Mouse (Mus musculus): ENCODE results near the gene Prpf18. TPM values are rescaled to one million over a fixed set of nuclear protein-coding genes. Genes with fewer than 3 reads are reported as not detected.
A peak's percentile ranks its signal among the peaks of the same experiment; 100 is the strongest.
"Not testable (repeated sequence)": the region's sequence is repeated elsewhere in the genome, so short reads cannot be mapped to it uniquely, and the experiment has no call there.

The Prpf18 gene
- polyA plus RNA-seq, 1 experiment from 2014 or later = 36.6 TPM

- no peak overlapping the region for H3K27ac ChIP-seq (replicated peaks)
- no peak overlapping the region for H3K4me3 ChIP-seq (replicated peaks)
- ATAC-seq (ENCODE audit: insufficient number of reproducible peaks, low FRiP score, low TSS enrichment, low read depth) = no peak
- no peak overlapping the region for H3K4me2 ChIP-seq (replicated peaks)
- WGBS = 94% methylated on average over 10 of the region's 10 CpGs
- no peak overlapping the region for H3K9ac ChIP-seq
- H3K36me3 ChIP-seq = peaks cover 31% of the 10 kb centered on the region
- no peaks in the 10 kb centered on the region for H3K9me3 ChIP-seq (replicated peaks)
- H3K4me1 ChIP-seq = peaks cover 6% of the 10 kb centered on the region; the same call in 1 of the 2 replicates
- no peaks in the 10 kb centered on the region for H3K27me3 ChIP-seq
Observed at GRCm38 (mm10) chr2:4630197-4630835, 21.6 kb downstream of the Prpf18 start.

- H3K27ac ChIP-seq (replicated peaks) = no peak overlapping the region
- H3K9ac ChIP-seq = no peak overlapping the region
- peaks cover 32% of the 10 kb centered on the region for H3K36me3 ChIP-seq
- H3K4me2 ChIP-seq (replicated peaks) = no peak overlapping the region
- no peak overlapping the region for H3K4me3 ChIP-seq (replicated peaks)
- 91% methylated on average over 11 of the region's 11 CpGs for WGBS
- H3K9me3 ChIP-seq (replicated peaks) = no peaks in the 10 kb centered on the region
- no peak for ATAC-seq (ENCODE audit: insufficient number of reproducible peaks, low FRiP score, low TSS enrichment, low read depth)
- H3K27me3 ChIP-seq = no peaks in the 10 kb centered on the region
- no peaks in the 10 kb centered on the region for H3K4me1 ChIP-seq
Observed at GRCm38 (mm10) chr2:4629470-4629869, 22.4 kb downstream of the Prpf18 start.

GRCm38 (mm10) chr2:4628920-4629319 is 23.0 kb downstream of the Prpf18 start:
- WGBS = 97% methylated on average over 2 of the region's 2 CpGs
- no peak overlapping the region for H3K4me3 ChIP-seq (replicated peaks)
- ATAC-seq (ENCODE audit: insufficient number of reproducible peaks, low FRiP score, low TSS enrichment, low read depth) = no peak

GRCm38 (mm10) chr2:4626911-4627310 is 25.0 kb downstream of the Prpf18 start:
- WGBS = 85% methylated on average over 3 of the region's 3 CpGs
- no peak for ATAC-seq (ENCODE audit: insufficient number of reproducible peaks, low FRiP score, low TSS enrichment, low read depth)
- Histone ChIP-seq H3K9ac (no peak overlapping the region), H3K27ac (replicated peaks) (no peak overlapping the region), H3K27me3 (no peaks in the 10 kb centered on the region), H3K9me3 (replicated peaks) (no peaks in the 10 kb centered on the region), H3K4me2 (replicated peaks) (no peak overlapping the region), H3K36me3 (peaks cover 41% of the 10 kb centered on the region), H3K4me1 (no peaks in the 10 kb centered on the region; the same call in 1 of the 2 replicates), H3K4me3 (replicated peaks) (no peak overlapping the region)

More at GRCm38 (mm10) chr2:4628920-4629319, 23.0 kb downstream of the Prpf18 start:
- Histone ChIP-seq H3K4me1 (no peaks in the 10 kb centered on the region), H3K9me3 (replicated peaks) (no peaks in the 10 kb centered on the region), H3K4me2 (replicated peaks) (no peak overlapping the region), H3K27me3 (no peaks in the 10 kb centered on the region), H3K36me3 (peaks cover 38% of the 10 kb centered on the region), H3K9ac (no peak overlapping the region), H3K27ac (replicated peaks) (no peak overlapping the region)

GRCm38 (mm10) chr2:4621471-4621985 is 30.4 kb downstream of the Prpf18 start:
- no peaks in the 10 kb centered on the region for H3K9me3 ChIP-seq (replicated peaks)
- peak; percentile 27; the same call in 1 of the 2 replicates for ATAC-seq (ENCODE audit: insufficient number of reproducible peaks, low FRiP score, low TSS enrichment, low read depth)

GRCm38 (mm10) chr2:4620640-4621401 is 31.1 kb downstream of the Prpf18 start:
- peak overlapping the region; percentile 74 for H3K27ac ChIP-seq (replicated peaks)
- ATAC-seq (ENCODE audit: insufficient number of reproducible peaks, low FRiP score, low TSS enrichment, low read depth) = peak; percentile 81
- H3K4me1 ChIP-seq = peaks cover 13% of the 10 kb centered on the region
- H3K9ac ChIP-seq = no peak overlapping the region
- no peaks in the 10 kb centered on the region for H3K27me3 ChIP-seq
- peaks cover 21% of the 10 kb centered on the region for H3K36me3 ChIP-seq
- no peak overlapping the region for H3K4me2 ChIP-seq (replicated peaks)
- H3K4me3 ChIP-seq (replicated peaks) = no peak overlapping the region
- H3K9me3 ChIP-seq (replicated peaks) = no peaks in the 10 kb centered on the region
- WGBS = 39% methylated on average over 12 of the region's 12 CpGs

More at GRCm38 (mm10) chr2:4621471-4621985, 30.4 kb downstream of the Prpf18 start:
- no peak overlapping the region for H3K9ac ChIP-seq
- H3K4me1 ChIP-seq = peaks cover 13% of the 10 kb centered on the region
- no peaks in the 10 kb centered on the region for H3K27me3 ChIP-seq
- 54% methylated on average over 3 of the region's 3 CpGs for WGBS
- peaks cover 26% of the 10 kb centered on the region for H3K36me3 ChIP-seq
- no peak overlapping the region for H3K4me2 ChIP-seq (replicated peaks)
- no peak overlapping the region for H3K4me3 ChIP-seq (replicated peaks)
- H3K27ac ChIP-seq (replicated peaks) = peak overlapping the region; percentile 74

GRCm38 (mm10) chr2:4619893-4620593 is 31.9 kb downstream of the Prpf18 start:
- no peaks in the 10 kb centered on the region for H3K27me3 ChIP-seq
- H3K27ac ChIP-seq (replicated peaks) = peak overlapping the region; percentile 74
- no peak overlapping the region for H3K4me2 ChIP-seq (replicated peaks)
- H3K4me3 ChIP-seq (replicated peaks) = no peak overlapping the region
- peaks cover 13% of the 10 kb centered on the region for H3K4me1 ChIP-seq
- WGBS = 50% methylated on average over 6 of the region's 6 CpGs
- peaks cover 21% of the 10 kb centered on the region for H3K36me3 ChIP-seq
- no peak overlapping the region for H3K9ac ChIP-seq
- no peaks in the 10 kb centered on the region for H3K9me3 ChIP-seq (replicated peaks)
- ATAC-seq (ENCODE audit: insufficient number of reproducible peaks, low FRiP score, low TSS enrichment, low read depth) = no peak

- H3K9me3 ChIP-seq (replicated peaks); H3K27ac ChIP-seq (replicated peaks); H3K4me2 ChIP-seq (replicated peaks); H3K4me3 ChIP-seq (replicated peaks); H3K27me3 ChIP-seq; ATAC-seq (ENCODE audit: insufficient number of reproducible peaks, low FRiP score, low TSS enrichment, low read depth); H3K9ac ChIP-seq: not testable (repeated sequence)
- Histone ChIP-seq H3K4me1 (peaks cover 13% of the 10 kb centered on the region), H3K36me3 (peaks cover 16% of the 10 kb centered on the region)
Observed at GRCm38 (mm10) chr2:4619126-4619525, 32.8 kb downstream of the Prpf18 start.

GRCm38 (mm10) chr2:4616995-4617394 is 34.9 kb downstream of the Prpf18 start:
- Histone ChIP-seq H3K36me3 (peaks cover 18% of the 10 kb centered on the region), H3K4me2 (replicated peaks) (no peak overlapping the region), H3K9me3 (replicated peaks) (no peaks in the 10 kb centered on the region), H3K4me1 (peaks cover 13% of the 10 kb centered on the region), H3K4me3 (replicated peaks) (no peak overlapping the region), H3K27me3 (no peaks in the 10 kb centered on the region), H3K27ac (replicated peaks) (no peak overlapping the region), H3K9ac (no peak overlapping the region)
- ATAC-seq (ENCODE audit: insufficient number of reproducible peaks, low FRiP score, low TSS enrichment, low read depth) = no peak
- WGBS = 83% methylated on average over 4 of the region's 4 CpGs

GRCm38 (mm10) chr2:4615014-4615546 is 36.8 kb downstream of the Prpf18 start:
- no peak overlapping the region for H3K9ac ChIP-seq
- no peak overlapping the region for H3K27ac ChIP-seq (replicated peaks)
- no peaks in the 10 kb centered on the region for H3K27me3 ChIP-seq
- no peak overlapping the region for H3K4me3 ChIP-seq (replicated peaks)
- H3K4me1 ChIP-seq = peaks cover 2% of the 10 kb centered on the region
- peaks cover 36% of the 10 kb centered on the region for H3K36me3 ChIP-seq
- H3K9me3 ChIP-seq (replicated peaks) = no peaks in the 10 kb centered on the region
- no peak for ATAC-seq (ENCODE audit: insufficient number of reproducible peaks, low FRiP score, low TSS enrichment, low read depth)
- H3K4me2 ChIP-seq (replicated peaks) = no peak overlapping the region
- 88% methylated on average over 2 of the region's 2 CpGs for WGBS

Measured in embryonic facial prominence, embryonic 15.5 days (tissue).